Mouse (Mus musculus) heart, embryonic 10.5 days (tissue): ENCODE measurements at regions not wholly inside any gene's neighbourhood (a gene's known extent, or its start where the extent isn't known, plus 50 kb on each side); places are given as distances from the start of the nearest gene placed in this dataset.

ENCODE experiments used
- DNase-seq: peaks from one replicate; pipeline ENCODE4 v3.0.0-alpha.2; 2017; ENCODE audit warnings: low spot score
- H3K27ac ChIP-seq: fragments of 300-500 bp; sonication (generic); 2 replicates; pipeline ENCODE4 v1.5.1; 2016; ENCODE audit warnings: mild to moderate bottlenecking
- H3K27me3 ChIP-seq: fragments of 300-500 bp; sonication (generic); 2 replicates; pipeline ENCODE4 v1.6.1; 2016; ENCODE audit warnings: mild to moderate bottlenecking; ENCODE audit not compliant: poor library complexity, insufficient read depth, severe bottlenecking
- H3K36me3 ChIP-seq: fragments of 300-500 bp; sonication (generic); 2 replicates; pipeline ENCODE4 v1.6.1; 2016; ENCODE audit warnings: mild to moderate bottlenecking, moderate library complexity
- H3K4me1 ChIP-seq: fragments of 300-500 bp; sonication (generic); 2 replicates; pipeline ENCODE4 v1.6.1; 2016; ENCODE audit warnings: mild to moderate bottlenecking
- H3K4me3 ChIP-seq: fragments of 300-500 bp; sonication (generic); 2 replicates; pipeline ENCODE4 v1.5.1; 2016; ENCODE audit warnings: mild to moderate bottlenecking, moderate library complexity
- H3K9me3 ChIP-seq: fragments of 300-500 bp; sonication (generic); 2 replicates; pipeline ENCODE4 v1.6.1; 2016; ENCODE audit warnings: mild to moderate bottlenecking, moderate library complexity
- WGBS: fragments of 180-500 bp; shearing (Covaris S2); methylation state at CpG from one replicate; pipeline ENCODE4 v1.1.7; 2016; 5-methylcytosine and 5-hydroxymethylcytosine counted together

DNA sequence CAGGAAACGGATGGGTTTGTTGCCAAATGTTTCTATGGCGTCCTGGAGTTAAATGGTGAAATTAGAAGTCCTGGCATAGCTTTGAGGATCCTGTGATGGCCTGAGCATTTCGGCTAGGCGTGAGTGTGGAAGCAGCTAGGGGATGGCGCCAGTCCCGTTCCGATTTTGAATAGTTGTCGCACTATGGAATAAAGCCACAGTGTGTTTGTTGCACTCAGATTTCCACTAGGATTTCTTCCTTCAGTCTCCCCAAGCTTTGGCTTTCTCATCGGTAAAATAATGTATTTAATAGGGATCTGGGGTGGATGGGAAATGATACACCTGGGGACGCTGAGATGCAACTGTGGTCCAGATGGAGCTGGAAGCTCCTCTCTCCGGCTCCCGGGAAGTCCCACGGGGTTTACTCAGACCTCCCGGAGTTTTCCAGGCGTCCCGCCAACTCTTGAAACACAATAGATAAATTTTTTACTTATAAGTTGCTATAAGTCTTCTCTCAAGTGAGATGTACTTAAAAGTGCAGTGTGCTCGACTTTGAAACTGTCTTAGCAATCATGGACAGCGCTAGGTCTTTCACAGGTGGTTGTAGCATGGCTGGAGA lies 203.7 kb downstream of the Spata18 start:
- no peak overlapping the region for H3K4me3 ChIP-seq
- no peak for DNase-seq
- peaks cover 10% of the 10 kb centered on the region for H3K4me1 ChIP-seq
- H3K27me3 ChIP-seq = peaks cover 7% of the 10 kb centered on the region; the same call in 1 of the 2 replicates
- H3K27ac ChIP-seq = no peak overlapping the region
- 81% methylated on average over 18 of the region's 18 CpGs for WGBS
- no peaks in the 10 kb centered on the region for H3K9me3 ChIP-seq
- no peaks in the 10 kb centered on the region for H3K36me3 ChIP-seq

DNA sequence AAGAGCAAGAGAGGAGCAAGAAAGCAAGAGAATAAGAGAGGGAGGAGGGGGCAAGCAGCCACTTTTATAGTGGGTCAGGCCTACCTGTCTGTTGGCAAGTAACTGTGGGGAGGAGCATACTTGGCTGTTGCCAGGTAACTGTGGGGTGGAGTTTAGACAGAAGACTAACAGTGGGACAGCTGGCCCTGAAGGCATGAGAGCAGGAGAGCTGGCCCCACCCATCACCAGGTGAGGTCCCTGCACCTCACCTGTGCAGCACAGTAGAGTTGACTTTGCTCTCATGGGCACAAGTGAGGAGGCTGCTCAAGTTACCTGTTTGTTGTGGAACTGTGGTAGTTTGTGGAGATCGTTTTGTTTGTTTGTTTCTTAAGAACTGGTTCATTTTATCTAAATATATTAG lies 208.1 kb downstream of the Spata18 start:
- H3K27me3 ChIP-seq = no peaks in the 10 kb centered on the region
- no peak overlapping the region for H3K4me3 ChIP-seq
- no peaks in the 10 kb centered on the region for H3K9me3 ChIP-seq
- H3K36me3 ChIP-seq = no peaks in the 10 kb centered on the region
- H3K4me1 ChIP-seq = peaks cover 2% of the 10 kb centered on the region; the same call in 1 of the 2 replicates
- 79% methylated on average over 1 of the region's 1 CpGs for WGBS
- DNase-seq = no peak
- no peak overlapping the region for H3K27ac ChIP-seq

GRCm38 (mm10) chr5:73864138-73864761 lies 204.0 kb downstream of the Usp46 start:
- 71% methylated on average over 9 of the region's 9 CpGs for WGBS
- DNase-seq = no peak
- H3K9me3 ChIP-seq = no peaks in the 10 kb centered on the region

GRCm38 (mm10) chr5:73872641-73873421 lies 195.4 kb downstream of the Usp46 start:
- DNase-seq = no peak
- WGBS = 76% methylated on average over 9 of the region's 9 CpGs
- H3K4me1 ChIP-seq = no peaks in the 10 kb centered on the region

More at GRCm38 (mm10) chr5:73864138-73864761, 204.0 kb downstream of the Usp46 start:
- no peak overlapping the region for H3K4me3 ChIP-seq
- H3K4me1 ChIP-seq = no peaks in the 10 kb centered on the region
- H3K27me3 ChIP-seq = no peaks in the 10 kb centered on the region
- H3K27ac ChIP-seq = no peak overlapping the region
- H3K36me3 ChIP-seq = no peaks in the 10 kb centered on the region

GRCm38 (mm10) chr5:73874770-73875169 lies 193.5 kb downstream of the Usp46 start:
- WGBS = 77% methylated on average over 1 of the region's 1 CpGs
- Histone ChIP-seq H3K36me3 (no peaks in the 10 kb centered on the region), H3K27ac (no peak overlapping the region), H3K27me3 (no peaks in the 10 kb centered on the region), H3K4me3 (no peak overlapping the region), H3K4me1 (no peaks in the 10 kb centered on the region), H3K9me3 (no peaks in the 10 kb centered on the region)
- DNase-seq = no peak

More at GRCm38 (mm10) chr5:73872641-73873421, 195.4 kb downstream of the Usp46 start:
- no peaks in the 10 kb centered on the region for H3K27me3 ChIP-seq
- H3K4me3 ChIP-seq = no peak overlapping the region
- no peaks in the 10 kb centered on the region for H3K36me3 ChIP-seq
- no peaks in the 10 kb centered on the region for H3K9me3 ChIP-seq
- H3K27ac ChIP-seq = no peak overlapping the region

DNA sequence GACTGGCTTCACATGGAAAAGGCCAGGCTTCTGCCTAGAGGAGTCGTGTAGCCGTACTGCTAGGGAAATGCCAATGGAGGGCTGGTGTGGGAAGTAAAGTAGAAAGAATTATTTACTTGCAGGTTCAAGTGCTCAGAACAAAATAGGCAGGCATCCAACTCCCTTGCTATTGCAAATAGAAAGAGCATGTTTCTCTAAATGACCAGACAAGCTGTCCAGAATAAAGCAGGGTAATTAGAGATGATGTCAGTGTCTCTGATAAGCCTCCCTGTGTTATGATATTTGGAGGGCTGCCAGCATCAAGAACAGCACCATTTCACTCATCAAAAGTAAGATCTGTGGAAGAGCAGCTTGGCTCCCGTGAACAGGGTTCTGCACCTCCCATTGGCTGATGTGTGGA lies 192.4 kb downstream of the Usp46 start:
- H3K27me3 ChIP-seq = no peaks in the 10 kb centered on the region
- H3K4me1 ChIP-seq = no peaks in the 10 kb centered on the region
- DNase-seq = no peak
- H3K4me3 ChIP-seq = no peak overlapping the region
- whole genome bisulfite sequencing = 66% methylated on average over 3 of the region's 3 CpGs
- H3K36me3 ChIP-seq = no peaks in the 10 kb centered on the region
- H3K9me3 ChIP-seq = no peaks in the 10 kb centered on the region
- no peak overlapping the region for H3K27ac ChIP-seq

- Histone ChIP-seq H3K4me3 (no peak overlapping the region), H3K27me3 (no peaks in the 10 kb centered on the region), H3K4me1 (peaks cover 3% of the 10 kb centered on the region; the same call in 1 of the 2 replicates), H3K27ac (no peak overlapping the region), H3K36me3 (no peaks in the 10 kb centered on the region), H3K9me3 (no peaks in the 10 kb centered on the region)
- WGBS = 76% methylated on average over 3 of the region's 3 CpGs
- no peak for DNase-seq
Observed at GRCm38 (mm10) chr5:73880936-73881335, 187.3 kb downstream of the Usp46 start.

DNA sequence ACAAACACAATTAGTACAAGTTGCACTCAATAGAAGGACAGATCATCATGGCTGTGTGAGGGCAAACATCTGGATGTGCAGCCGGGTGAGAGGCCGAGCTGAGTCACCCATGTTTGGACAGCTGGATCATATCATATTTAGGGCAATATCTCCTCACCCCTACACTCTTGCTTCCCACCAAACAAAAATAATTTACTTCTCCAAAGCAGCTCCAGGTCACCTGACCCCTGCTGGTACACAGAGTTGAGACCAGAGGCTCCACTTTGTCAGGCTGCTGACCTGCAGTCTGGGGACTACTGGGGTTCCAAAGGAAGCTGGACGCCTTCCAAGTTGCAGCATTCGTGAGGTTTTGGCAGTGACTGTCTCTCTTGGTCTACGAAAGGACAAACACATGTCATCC lies 186.3 kb downstream of the Usp46 start:
- no peaks in the 10 kb centered on the region for H3K36me3 ChIP-seq
- H3K27ac ChIP-seq = no peak overlapping the region

GRCm38 (mm10) chr5:73884998-73885397 lies 183.2 kb downstream of the Usp46 start:
- DNase-seq = no peak
- WGBS = 82% methylated on average over 12 of the region's 12 CpGs
- Histone ChIP-seq H3K4me1 (peaks cover 3% of the 10 kb centered on the region; the same call in 1 of the 2 replicates), H3K27ac (no peak overlapping the region), H3K27me3 (no peaks in the 10 kb centered on the region), H3K9me3 (no peaks in the 10 kb centered on the region), H3K36me3 (no peaks in the 10 kb centered on the region), H3K4me3 (no peak overlapping the region)

More for the DNA sequence above, 186.3 kb downstream of the Usp46 start:
- DNase-seq = no peak
- Histone ChIP-seq H3K4me3 (no peak overlapping the region), H3K27me3 (no peaks in the 10 kb centered on the region), H3K9me3 (no peaks in the 10 kb centered on the region), H3K4me1 (peaks cover 3% of the 10 kb centered on the region; the same call in 1 of the 2 replicates)
- 53% methylated on average over 5 of the region's 5 CpGs for WGBS

GRCm38 (mm10) chr5:73885691-73886090 lies 182.5 kb downstream of the Usp46 start:
- DNase-seq = no peak
- no peaks in the 10 kb centered on the region for H3K36me3 ChIP-seq
- WGBS = 77% methylated on average over 1 of the region's 1 CpGs
- H3K9me3 ChIP-seq = no peaks in the 10 kb centered on the region
- no peak overlapping the region for H3K27ac ChIP-seq
- H3K27me3 ChIP-seq = no peaks in the 10 kb centered on the region
- H3K4me3 ChIP-seq = no peak overlapping the region
- H3K4me1 ChIP-seq = peaks cover 3% of the 10 kb centered on the region; the same call in 1 of the 2 replicates

DNA sequence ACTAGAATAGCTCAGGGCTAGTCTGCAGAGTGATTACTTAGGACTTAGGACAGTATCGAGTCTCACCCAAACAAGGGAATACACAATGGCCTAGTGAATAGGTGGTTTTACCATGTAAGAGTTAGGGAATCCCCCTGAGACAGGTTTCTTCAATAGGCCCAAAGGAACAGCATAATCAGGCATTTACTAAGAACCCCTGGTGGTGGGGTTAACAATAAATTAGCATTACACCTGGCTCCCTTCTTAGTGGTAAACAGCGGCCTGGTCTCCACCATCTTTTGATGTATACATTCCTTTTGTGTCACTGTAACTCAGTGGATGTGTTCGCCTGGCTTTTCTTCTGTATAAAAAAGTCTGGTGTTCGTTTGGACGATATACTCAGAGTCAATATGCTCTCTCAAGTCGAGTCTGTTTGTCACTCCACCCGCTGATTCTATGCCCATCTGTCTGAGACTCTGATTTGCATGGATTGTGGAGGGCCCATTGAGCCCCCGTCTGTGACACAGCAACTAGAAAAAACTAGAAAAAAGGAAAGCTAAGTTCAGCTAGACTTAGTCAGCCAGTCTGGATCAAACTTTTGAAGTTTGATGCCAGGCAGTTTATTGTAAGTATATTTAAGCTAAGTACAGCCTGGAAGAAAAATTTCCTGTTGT lies 180.8 kb downstream of the Usp46 start:
- no peak overlapping the region for H3K4me3 ChIP-seq
- no peaks in the 10 kb centered on the region for H3K27me3 ChIP-seq
- no peak for DNase-seq
- H3K4me1 ChIP-seq = no peaks in the 10 kb centered on the region
- no peaks in the 10 kb centered on the region for H3K9me3 ChIP-seq
- H3K27ac ChIP-seq = no peak overlapping the region
- no peaks in the 10 kb centered on the region for H3K36me3 ChIP-seq
- whole genome bisulfite sequencing = 83% methylated on average over 8 of the region's 8 CpGs

DNA sequence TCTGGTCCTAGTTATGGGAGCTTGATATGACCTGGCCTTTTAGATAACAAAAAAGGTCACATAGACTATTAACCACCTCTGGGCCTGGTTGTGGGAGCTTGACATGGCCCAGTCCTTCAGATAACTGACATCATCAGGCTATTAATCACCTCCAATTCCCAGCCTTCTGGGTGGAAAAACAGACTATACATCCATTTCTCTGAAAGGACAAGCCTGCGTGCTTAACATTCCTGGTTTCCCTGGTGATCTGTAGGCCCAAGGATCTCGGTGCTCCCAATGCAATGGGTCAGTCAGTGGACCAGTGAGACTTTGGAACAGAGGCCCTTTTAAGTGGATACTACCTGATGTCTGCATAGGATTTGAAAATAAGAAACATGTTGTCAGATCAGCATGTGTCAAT lies 179.8 kb downstream of the Usp46 start:
- Histone ChIP-seq H3K4me1 (no peaks in the 10 kb centered on the region), H3K27me3 (no peaks in the 10 kb centered on the region), H3K27ac (no peak overlapping the region), H3K9me3 (no peaks in the 10 kb centered on the region), H3K4me3 (no peak overlapping the region), H3K36me3 (no peaks in the 10 kb centered on the region)
- no peak for DNase-seq
- 59% methylated on average over 2 of the region's 2 CpGs for WGBS

DNA sequence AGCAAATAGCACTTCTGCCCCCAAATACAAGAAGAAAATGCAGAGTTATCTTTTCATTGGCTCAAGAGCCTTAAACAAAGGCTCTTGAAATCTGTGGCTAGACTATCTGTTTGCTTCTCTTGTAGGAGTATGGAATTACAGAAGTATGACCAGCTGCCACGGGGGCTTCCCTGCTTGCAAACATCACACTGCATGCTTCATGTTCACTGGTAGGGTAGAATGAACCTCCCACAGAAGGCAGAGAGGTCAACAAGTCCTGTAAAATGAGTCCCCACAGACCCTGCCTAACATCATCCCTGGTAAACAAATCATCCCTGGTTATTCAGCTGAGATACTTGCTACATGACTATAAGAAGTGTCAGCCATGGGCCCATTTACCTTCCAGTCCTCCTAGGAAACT lies 178.9 kb downstream of the Usp46 start:
- no peak for DNase-seq
- Histone ChIP-seq H3K4me3 (no peak overlapping the region), H3K4me1 (no peaks in the 10 kb centered on the region), H3K9me3 (no peaks in the 10 kb centered on the region), H3K27ac (no peak overlapping the region), H3K27me3 (no peaks in the 10 kb centered on the region), H3K36me3 (no peaks in the 10 kb centered on the region)
- WGBS = 52% methylated on average over 1 of the region's 1 CpGs
